Mouse (Mus musculus) embryonic facial prominence, embryonic 11.5 days (tissue): ENCODE results near the gene Scn4b. TPM values are rescaled to one million over a fixed set of nuclear protein-coding genes. Genes with fewer than 3 reads are reported as not detected.
A peak's percentile ranks its signal among the peaks of the same experiment; 100 is the strongest.

Source experiments
- ATAC-seq: fragments of 200-750 bp; cut with Nextera tagmentation; replicated peaks from 2 replicates; pipeline ENCODE4 v1.8.0; 2017; ENCODE audit warnings: low read depth; ENCODE audit not compliant: insufficient number of reproducible peaks, low FRiP score, low TSS enrichment
- DNase-seq: peaks from one replicate; pipeline ENCODE4 v3.0.0-alpha.2; 2015; ENCODE audit warnings: low spot score
- H3K27ac ChIP-seq: fragments of 300-500 bp; sonication (generic); replicated peaks from 2 replicates; pipeline ENCODE4 v1.5.1; 2014; ENCODE audit warnings: mild to moderate bottlenecking, low read depth, low read length, control low read depth
- H3K27me3 ChIP-seq: fragments of 300-500 bp; sonication (generic); 2 replicates; pipeline ENCODE4 v1.6.1; 2014; ENCODE audit warnings: mild to moderate bottlenecking, low read length, moderate library complexity, mixed read lengths; ENCODE audit not compliant: control insufficient read depth, insufficient read depth
- H3K36me3 ChIP-seq: fragments of 300-500 bp; sonication (generic); replicated peaks from 2 replicates; pipeline ENCODE4 v1.6.1; 2014; ENCODE audit warnings: low read depth, mild to moderate bottlenecking, low read length, moderate library complexity, mixed read lengths; ENCODE audit not compliant: control insufficient read depth, insufficient read depth
- H3K4me1 ChIP-seq: fragments of 300-500 bp; sonication (generic); 2 replicates; pipeline ENCODE4 v1.6.1; 2014; ENCODE audit warnings: low read length, mixed read lengths; ENCODE audit not compliant: control insufficient read depth, insufficient read depth
- H3K4me2 ChIP-seq: fragments of 300-500 bp; sonication (generic); 2 replicates; pipeline ENCODE4 v1.6.1; 2014; ENCODE audit warnings: low read depth, mild to moderate bottlenecking, control low read depth, low read length, moderate library complexity
- H3K4me3 ChIP-seq: fragments of 300-500 bp; sonication (generic); 2 replicates; pipeline ENCODE4 v1.5.1; 2014; ENCODE audit warnings: low read depth, low read length, control low read depth
- H3K9ac ChIP-seq: fragments of 300-500 bp; sonication (generic); replicated peaks from 2 replicates; pipeline ENCODE4 v1.6.1; 2014; ENCODE audit warnings: mild to moderate bottlenecking, control low read depth, low read length
- H3K9me3 ChIP-seq: fragments of 300-500 bp; sonication (generic); replicated peaks from 2 replicates; pipeline ENCODE4 v1.6.1; 2016; ENCODE audit warnings: mild to moderate bottlenecking, low read length, inconsistent platforms, mixed read lengths; ENCODE audit not compliant: control insufficient read depth
- WGBS: fragments of 180-500 bp; shearing (Covaris S2); extraction: QIAGEN DNeasy Blood & Tissue Kit; methylation state at CpG from one replicate; pipeline ENCODE4 v1.1.7; 2014; 5-methylcytosine and 5-hydroxymethylcytosine counted together
- polyA plus RNA-seq: library from polyadenylated mRNA; unstranded; fragments of >200 nt; fragmentation: Nextera tagmentation; extraction: Ambion mirVana; gene quantifications from 2 replicates; pipeline ENCODE4 v1.2.1, GENCODE M21; 2014

Gene Scn4b
- polyA plus RNA-seq, 1 experiment from 2014 or later = 0.21 TPM

DNA sequence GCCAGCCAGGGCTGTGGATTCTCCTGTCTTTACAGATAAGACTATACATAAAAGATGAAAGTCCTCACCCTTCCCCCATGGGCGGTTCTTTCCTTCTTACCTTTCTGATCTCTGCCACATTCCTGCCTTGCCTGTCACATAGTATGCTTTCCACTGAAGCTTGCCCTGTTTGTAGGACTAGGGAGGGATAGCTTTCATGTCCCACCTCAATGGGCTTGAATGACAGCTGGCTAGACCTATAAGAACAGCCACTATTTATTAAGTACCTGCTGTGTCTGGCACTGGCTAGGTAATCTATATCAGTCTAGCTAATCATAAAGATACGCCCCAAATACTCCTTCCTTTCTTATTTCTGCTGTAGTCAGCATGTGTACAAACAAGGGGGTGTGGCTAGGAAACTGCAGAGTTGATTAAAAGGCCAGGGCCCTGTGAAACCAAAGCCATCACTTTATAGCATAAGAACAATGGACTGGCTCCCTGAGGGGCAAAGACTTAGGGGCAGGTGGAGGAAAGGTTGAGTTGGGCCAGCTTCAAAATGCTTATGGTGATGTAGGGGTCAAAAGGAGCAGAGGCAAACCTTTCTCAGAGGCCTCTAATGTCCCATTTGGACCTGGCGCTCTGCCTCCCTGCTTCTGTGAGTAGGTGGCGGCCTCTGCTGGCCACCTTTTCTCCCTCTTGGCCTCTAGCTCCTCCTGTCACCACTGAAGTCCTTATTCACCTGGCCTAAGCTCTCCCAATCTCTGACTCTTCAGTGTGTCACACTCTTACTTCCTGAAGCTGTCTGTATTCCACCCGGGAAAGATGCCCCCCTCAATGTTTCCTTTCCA lies 4.5 kb upstream of the Scn4b start:
- peaks cover 13% of the 10 kb centered on the region for H3K27me3 ChIP-seq
- H3K9me3 ChIP-seq = no peaks in the 10 kb centered on the region
- no peaks in the 10 kb centered on the region for H3K36me3 ChIP-seq
- whole genome bisulfite sequencing = 23% methylated on average over 5 of the region's 5 CpGs
- H3K4me2 ChIP-seq = no peak overlapping the region
- DNase-seq = peak; percentile 61
- H3K9ac ChIP-seq = no peak overlapping the region
- H3K4me3 ChIP-seq = no peak overlapping the region
- peaks cover 3% of the 10 kb centered on the region; the same call in 1 of the 2 replicates for H3K4me1 ChIP-seq
- H3K27ac ChIP-seq = no peak overlapping the region
- no peak for ATAC-seq

- ATAC-seq (no peak), DNase-seq (peak; percentile 9)
- peaks cover 6% of the 10 kb centered on the region for H3K4me1 ChIP-seq
These were observed 1.6 kb upstream of the Scn4b start for GRCm38 (mm10) chr9:45136442-45137169.

GRCm38 (mm10) chr9:45139082-45139481 lies 887 bp downstream of the Scn4b start:
- Histone ChIP-seq H3K9ac (no peak overlapping the region), H3K4me3 (peak overlapping the region; percentile 49), H3K36me3 (no peaks in the 10 kb centered on the region), H3K27ac (no peak overlapping the region), H3K9me3 (no peaks in the 10 kb centered on the region), H3K4me1 (peaks cover 6% of the 10 kb centered on the region), H3K27me3 (peaks cover 44% of the 10 kb centered on the region), H3K4me2 (peak overlapping the region; percentile 97)
- WGBS = 5% methylated on average over 7 of the region's 7 CpGs
- no peak for DNase-seq
- no peak for ATAC-seq

More at GRCm38 (mm10) chr9:45136442-45137169, 1.6 kb upstream of the Scn4b start:
- Histone ChIP-seq H3K27me3 (peaks cover 34% of the 10 kb centered on the region), H3K9ac (no peak overlapping the region), H3K4me2 (no peak overlapping the region), H3K9me3 (no peaks in the 10 kb centered on the region), H3K27ac (no peak overlapping the region), H3K36me3 (no peaks in the 10 kb centered on the region), H3K4me3 (no peak overlapping the region)
- 2% methylated on average over 7 of the region's 7 CpGs for WGBS

DNA sequence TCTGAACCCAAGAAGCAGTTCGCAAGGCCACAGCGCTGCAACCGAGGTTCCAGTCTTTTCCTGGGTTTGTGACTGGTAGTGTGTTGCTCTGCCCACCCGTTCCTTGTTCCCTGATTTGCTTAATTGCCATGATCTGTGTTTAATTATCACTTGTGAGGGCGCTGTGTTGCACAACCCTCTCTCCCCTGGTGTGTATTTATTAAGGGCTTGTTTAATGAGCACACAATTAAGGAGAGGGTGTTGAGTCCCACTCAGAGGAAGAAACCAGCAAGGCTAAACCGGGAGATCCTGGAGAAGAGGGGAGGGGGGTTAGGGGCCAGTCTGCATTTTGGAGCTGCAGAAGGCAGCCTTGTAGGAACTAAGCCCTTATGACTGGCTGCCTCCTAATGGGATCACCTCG lies 2.8 kb downstream of the Scn4b start:
- H3K9ac ChIP-seq = no peak overlapping the region
- no peaks in the 10 kb centered on the region for H3K36me3 ChIP-seq
- WGBS = 34% methylated on average over 7 of the region's 7 CpGs
- H3K9me3 ChIP-seq = no peaks in the 10 kb centered on the region
- no peak for DNase-seq
- no peak overlapping the region for H3K4me3 ChIP-seq
- H3K4me2 ChIP-seq = no peak overlapping the region
- no peak overlapping the region for H3K27ac ChIP-seq
- peaks cover 54% of the 10 kb centered on the region for H3K27me3 ChIP-seq
- H3K4me1 ChIP-seq = peaks cover 8% of the 10 kb centered on the region
- ATAC-seq = no peak

GRCm38 (mm10) chr9:45142686-45143085 lies 4.5 kb downstream of the Scn4b start:
- Histone ChIP-seq H3K4me1 (peaks cover 9% of the 10 kb centered on the region; the same call in 1 of the 2 replicates), H3K4me3 (no peak overlapping the region), H3K27ac (no peak overlapping the region), H3K9me3 (no peaks in the 10 kb centered on the region), H3K9ac (no peak overlapping the region), H3K4me2 (no peak overlapping the region), H3K36me3 (no peaks in the 10 kb centered on the region), H3K27me3 (peaks cover 53% of the 10 kb centered on the region)
- ATAC-seq (no peak), DNase-seq (no peak)
- 61% methylated on average over 3 of the region's 3 CpGs for WGBS

- Histone ChIP-seq H3K36me3 (no peaks in the 10 kb centered on the region), H3K9ac (peak overlapping the region; percentile 36), H3K9me3 (no peaks in the 10 kb centered on the region), H3K27me3 (peaks cover 26% of the 10 kb centered on the region), H3K4me3 (peak overlapping the region; percentile 28), H3K4me1 (0 out of 2 replicates have a peak, but pooled peaks cover 3% of the 10 kb centered on the region), H3K4me2 (peak overlapping the region; percentile 65), H3K27ac (no peak overlapping the region)
- WGBS = 4% methylated on average over 27 of the region's 27 CpGs
- ATAC-seq (0 out of 2 replicates have a peak, but pooled peaks have one; percentile 39), DNase-seq (no peak)
These were observed 7.5 kb downstream of the Scn4b start for GRCm38 (mm10) chr9:45145533-45146266.

DNA sequence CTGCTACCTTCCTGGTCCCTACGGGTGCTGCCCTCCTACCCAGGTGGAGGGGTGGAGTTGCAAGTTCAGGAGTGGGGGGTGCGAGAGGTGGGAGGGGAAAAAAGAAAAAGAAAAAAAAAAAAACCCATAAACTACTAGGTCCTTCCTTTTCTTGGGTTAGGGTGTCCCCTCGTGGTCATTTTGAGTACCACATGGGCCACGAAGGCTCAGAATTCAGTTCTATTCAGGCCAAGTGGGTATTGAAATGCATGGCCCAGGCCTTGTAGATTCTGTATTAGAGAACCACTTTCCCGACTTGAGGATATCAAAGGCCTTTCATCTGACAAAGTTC lies 8.0 kb downstream of the Scn4b start:
- Histone ChIP-seq H3K27me3 (peaks cover 26% of the 10 kb centered on the region), H3K9me3 (no peaks in the 10 kb centered on the region)
- WGBS = 1% methylated on average over 5 of the region's 5 CpGs

More for the DNA sequence above, 8.0 kb downstream of the Scn4b start:
- H3K27ac ChIP-seq = no peak overlapping the region
- H3K9ac ChIP-seq = peak overlapping the region; percentile 36; the same call in 1 of the 2 replicates
- H3K4me2 ChIP-seq = peak overlapping the region; percentile 65
- H3K36me3 ChIP-seq = no peaks in the 10 kb centered on the region
- ATAC-seq (peak; percentile 52; the same call in 1 of the 2 replicates), DNase-seq (peak; percentile 78)
- H3K4me1 ChIP-seq = 0 out of 2 replicates have a peak, but pooled peaks cover 3% of the 10 kb centered on the region
- H3K4me3 ChIP-seq = peak overlapping the region; percentile 28
